Mouse (Mus musculus) cortical plate, adult 2 months (tissue): ENCODE measurements around the gene Clec3a. TPM values are rescaled to one million over a fixed set of nuclear protein-coding genes. Genes with fewer than 3 reads are reported as not detected.

Experiments
- H3K27ac ChIP-seq: fragments of 200-500 bp; 2 replicates; pipeline ENCODE4 v1.5.1; 2012; ENCODE audit warnings: low read length, control low read depth, inconsistent platforms; ENCODE audit not compliant: insufficient read depth
- H3K4me1 ChIP-seq: fragments of 200-500 bp; 2 replicates; pipeline ENCODE4 v1.6.1; 2011; ENCODE audit warnings: low read length; ENCODE audit not compliant: control insufficient read depth, insufficient read depth
- H3K4me3 ChIP-seq: fragments of 200-500 bp; 2 replicates; pipeline ENCODE4 v1.5.1; 2011; ENCODE audit warnings: mild to moderate bottlenecking, low read length, control low read depth; ENCODE audit not compliant: insufficient read depth
- CTCF ChIP-seq: fragments of 200-500 bp; IDR thresholded peaks from 2 replicates; pipeline ENCODE4 v1.5.1; 2011; ENCODE audit warnings: mild to moderate bottlenecking, control low read depth, low read length; ENCODE audit not compliant: insufficient read depth; ENCODE audit errors: extremely low read depth
- POLR2A ChIP-seq: fragments of 200-500 bp; IDR thresholded peaks from 2 replicates; pipeline ENCODE4 v1.6.1; 2011; ENCODE audit warnings: mild to moderate bottlenecking, low read length, control low read depth; ENCODE audit not compliant: insufficient read depth; ENCODE audit errors: extremely low read depth
- polyA plus RNA-seq: library from polyadenylated mRNA; depleted of rRNA; stranded (reverse); fragments of >200 nt; gene quantifications from 2 replicates; pipeline ENCODE4 v1.2.3, GENCODE M21; 2012; rRNA removed

The Clec3a gene
- polyA plus RNA-seq, 1 experiment: not detected

- Histone ChIP-seq H3K4me3 (no peak overlapping the region), H3K27ac (no peak overlapping the region), H3K4me1 (no peaks in the 10 kb centered on the region; the same call in 1 of the 2 replicates)
- TF ChIP-seq CTCF (no peak), POLR2A (no peak)
Observed at GRCm38 (mm10) chr8:114455302-114455701, 37.4 kb downstream of the Clec3a start.

GRCm38 (mm10) chr8:114455953-114456352 is 38.1 kb downstream of the Clec3a start:
- no peak overlapping the region for H3K27ac ChIP-seq
- TF ChIP-seq POLR2A: no peak
- TF ChIP-seq CTCF: no peak
- H3K4me3 ChIP-seq: no peak overlapping the region
- H3K4me1 ChIP-seq: no peaks in the 10 kb centered on the region; the same call in 1 of the 2 replicates

- TF ChIP-seq POLR2A (no peak), CTCF (no peak)
- H3K4me3 ChIP-seq: no peak overlapping the region
- H3K4me1 ChIP-seq: no peaks in the 10 kb centered on the region; the same call in 1 of the 2 replicates
- H3K27ac ChIP-seq: no peak overlapping the region
Observed at GRCm38 (mm10) chr8:114458113-114458784, 40.4 kb downstream of the Clec3a start.

GRCm38 (mm10) chr8:114460600-114460999 is 42.7 kb downstream of the Clec3a start:
- H3K4me1 ChIP-seq: no peaks in the 10 kb centered on the region; the same call in 1 of the 2 replicates
- H3K27ac ChIP-seq: no peak overlapping the region
- TF ChIP-seq POLR2A (no peak), CTCF (peak; percentile 24; the same call in 1 of the 2 replicates)
- no peak overlapping the region for H3K4me3 ChIP-seq

GRCm38 (mm10) chr8:114462591-114462990 is 44.7 kb downstream of the Clec3a start:
- Histone ChIP-seq H3K4me3 (no peak overlapping the region), H3K27ac (no peak overlapping the region), H3K4me1 (no peaks in the 10 kb centered on the region; the same call in 1 of the 2 replicates)
- no peak for TF ChIP-seq POLR2A

- no peak for TF ChIP-seq CTCF
- no peak for TF ChIP-seq POLR2A
- Histone ChIP-seq H3K4me1 (no peaks in the 10 kb centered on the region; the same call in 1 of the 2 replicates), H3K27ac (no peak overlapping the region), H3K4me3 (no peak overlapping the region)
Observed at GRCm38 (mm10) chr8:114463305-114463704, 45.4 kb downstream of the Clec3a start.

- Histone ChIP-seq H3K4me3 (no peak overlapping the region), H3K4me1 (no peaks in the 10 kb centered on the region), H3K27ac (no peak overlapping the region)
- TF ChIP-seq POLR2A: no peak
- no peak for TF ChIP-seq CTCF
Observed at GRCm38 (mm10) chr8:114468526-114469207, 50.8 kb downstream of the Clec3a start.

- Histone ChIP-seq H3K4me3 (no peak overlapping the region), H3K27ac (no peak overlapping the region), H3K4me1 (no peaks in the 10 kb centered on the region)
- TF ChIP-seq POLR2A (no peak), CTCF (no peak)
Observed at GRCm38 (mm10) chr8:114469208-114469590, 51.3 kb downstream of the Clec3a start.

- Histone ChIP-seq H3K4me1 (no peaks in the 10 kb centered on the region), H3K27ac (no peak overlapping the region), H3K4me3 (no peak overlapping the region)
- TF ChIP-seq CTCF (no peak), POLR2A (no peak)
Observed at GRCm38 (mm10) chr8:114473546-114473945, 55.7 kb downstream of the Clec3a start.

Other genes with a start within 250 kb of the Clec3a start
- 24.6 and 33.0 TPM in 2 replicates for gene Vat1l, start 212.5 kb upstream of the Clec3a start, polyA plus RNA-seq
- 17.3 and 17.8 TPM in 2 replicates for gene Wwox, start 21.6 kb downstream of the Clec3a start, polyA plus RNA-seq